Mouse (Mus musculus): ENCODE data around the gene Ostf1.

Ostf1 gene

GRCm38 (mm10) chr19:18644084-18644483, 12.5 kb upstream of the Ostf1 start:
- no peak for DNase-seq

GRCm38 (mm10) chr19:18643411-18643810, 11.8 kb upstream of the Ostf1 start:
- no peak for DNase-seq

- no peak for DNase-seq
Measured at GRCm38 (mm10) chr19:18641001-18641400, 9.4 kb upstream of the Ostf1 start.

GRCm38 (mm10) chr19:18639552-18639951, 7.9 kb upstream of the Ostf1 start:
- DNase-seq: peak; percentile 32 to 52

- DNase-seq: no peak
Measured at GRCm38 (mm10) chr19:18638949-18639348, 7.3 kb upstream of the Ostf1 start.

- DNase-seq: no peak
Measured at GRCm38 (mm10) chr19:18637954-18638353, 6.3 kb upstream of the Ostf1 start.

GRCm38 (mm10) chr19:18632231-18633185, 885 bp upstream of the Ostf1 start:
- DNase-seq: no peak

- DNase-seq: peak; percentile 52 to 63
Measured at GRCm38 (mm10) chr19:18631161-18631643, 421 bp downstream of the Ostf1 start.

- DNase-seq: no peak
Measured at GRCm38 (mm10) chr19:18630221-18631119, 1.2 kb downstream of the Ostf1 start.

GRCm38 (mm10) chr19:18629589-18629988, 2.0 kb downstream of the Ostf1 start:
- DNase-seq: peak; percentile 18 to 21

- DNase-seq: no peak
Measured at GRCm38 (mm10) chr19:18623894-18624293, 7.7 kb downstream of the Ostf1 start.

GRCm38 (mm10) chr19:18619691-18620090, 11.9 kb downstream of the Ostf1 start:
- no peak for DNase-seq

GRCm38 (mm10) chr19:18619060-18619459, 12.6 kb downstream of the Ostf1 start:
- DNase-seq: no peak

GRCm38 (mm10) chr19:18617504-18617903, 14.1 kb downstream of the Ostf1 start:
- no peak for DNase-seq

GRCm38 (mm10) chr19:18615680-18616240, 15.9 kb downstream of the Ostf1 start:
- DNase-seq: no peak

GRCm38 (mm10) chr19:18614337-18614736, 17.3 kb downstream of the Ostf1 start:
- DNase-seq: no peak

GRCm38 (mm10) chr19:18608975-18609374, 22.6 kb downstream of the Ostf1 start:
- DNase-seq: no peak

GRCm38 (mm10) chr19:18607907-18608306, 23.7 kb downstream of the Ostf1 start:
- no peak for DNase-seq

- no peak for DNase-seq
Measured at GRCm38 (mm10) chr19:18603011-18603410, 28.6 kb downstream of the Ostf1 start.

- DNase-seq: no peak
Measured at GRCm38 (mm10) chr19:18600611-18601010, 31.0 kb downstream of the Ostf1 start.

- no peak for DNase-seq
Measured at GRCm38 (mm10) chr19:18599650-18600049, 32.0 kb downstream of the Ostf1 start.

- DNase-seq: no peak
Measured at GRCm38 (mm10) chr19:18599051-18599450, 32.6 kb downstream of the Ostf1 start.

Measured in cerebellum, adult 18-20 months (tissue).